Mouse (Mus musculus) erythroblast, embryonic 14.5 days (primary cell): ENCODE results near the gene Hspb9.

Experiments used
- GATA1 ChIP-seq: IDR thresholded peaks from 2 replicates; pipeline ENCODE4 v1.6.1; 2012; ENCODE audit warnings: low read length, inconsistent platforms, mixed read lengths
- TAL1 ChIP-seq: IDR thresholded peaks from 3 replicates; pipeline ENCODE4 v1.6.1; 2012; ENCODE audit warnings: low read length, inconsistent platforms, mixed read lengths

DNA sequence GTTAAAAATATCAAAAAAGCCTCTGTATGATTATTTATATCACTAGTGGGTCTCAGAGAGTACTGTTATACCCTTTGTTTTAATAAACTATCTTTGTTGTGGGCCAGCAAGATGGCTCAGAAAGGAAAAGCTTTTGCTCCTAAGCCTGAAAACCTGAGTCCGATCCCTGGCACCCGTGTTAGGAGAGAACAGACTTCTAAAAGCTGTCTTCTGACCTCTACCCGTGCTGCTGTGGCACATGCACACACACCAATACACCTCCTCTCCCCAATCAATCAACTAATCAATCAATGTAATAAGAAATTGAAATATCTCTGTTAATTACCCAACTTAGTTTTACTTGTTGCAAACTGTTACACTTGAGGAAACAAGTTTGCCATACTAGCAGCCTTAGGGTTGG is 12.9 kb upstream of the Hspb9 start:
- TF ChIP-seq GATA1 (no peak), TAL1 (no peak)
